Mouse (Mus musculus) E14TG2a.4 (cell line): ENCODE data around the gene Cdk5rap2.

ENCODE experiments used
- H3K27me3 ChIP-seq: 2 replicates; pipeline ENCODE4 v1.6.1; 2014; ENCODE audit warnings: low read length, control low read depth; ENCODE audit not compliant: insufficient read depth
- H3K36me3 ChIP-seq: 2 replicates; pipeline ENCODE4 v1.6.1; 2014; ENCODE audit warnings: low read length, control low read depth; ENCODE audit not compliant: insufficient read depth
- H3K4me1 ChIP-seq: replicated peaks from 2 replicates; pipeline ENCODE4 v1.6.1; 2014; ENCODE audit warnings: low read depth, low read length, control low read depth
- H3K4me3 ChIP-seq: replicated peaks from 2 replicates; pipeline ENCODE4 v1.5.1; 2014; ENCODE audit warnings: mild to moderate bottlenecking, low read length
- H3K9me3 ChIP-seq: 2 replicates; pipeline ENCODE4 v1.6.1; 2014; ENCODE audit warnings: low read length, control low read depth
- CTCF ChIP-seq: conservative IDR thresholded peaks from 2 replicates; pipeline ENCODE4 v1.5.1; 2014; ENCODE audit warnings: low read length
- NANOG ChIP-seq: IDR thresholded peaks from 2 replicates; pipeline ENCODE4 v1.6.1; 2014; ENCODE audit warnings: borderline replicate concordance, low read length, mixed read lengths
- POU5F1 ChIP-seq: IDR thresholded peaks from 2 replicates; pipeline ENCODE4 v1.6.1; 2014; ENCODE audit warnings: low read length, borderline replicate concordance

Gene Cdk5rap2

DNA sequence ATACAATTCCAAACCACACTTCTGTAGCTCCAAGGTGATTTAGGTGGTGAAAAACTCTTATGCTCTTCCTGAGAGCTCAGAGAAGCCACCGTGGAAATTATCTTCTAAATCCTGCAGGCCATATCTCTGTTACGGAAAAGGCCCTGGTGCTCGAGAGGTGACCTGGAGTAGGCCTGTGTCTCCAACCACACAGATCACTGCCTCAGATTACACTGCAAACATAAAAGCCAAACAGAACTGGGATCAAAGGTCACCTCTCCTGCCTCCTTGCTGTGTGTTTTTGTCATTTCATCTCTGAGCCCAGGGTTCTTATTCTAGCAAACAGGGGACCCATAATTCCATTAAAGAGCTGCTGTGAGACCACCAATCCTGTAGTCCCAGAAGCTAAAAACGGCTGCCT is 48.9 kb downstream of the Cdk5rap2 start:
- Histone ChIP-seq H3K4me1 (peaks cover 14% of the 10 kb centered on the region), H3K27me3 (no peaks in the 10 kb centered on the region), H3K4me3 (no peak overlapping the region), H3K36me3 (peaks cover 60% of the 10 kb centered on the region), H3K9me3 (no peaks in the 10 kb centered on the region)
- TF ChIP-seq POU5F1 (no peak), CTCF (no peak), NANOG (no peak)

DNA sequence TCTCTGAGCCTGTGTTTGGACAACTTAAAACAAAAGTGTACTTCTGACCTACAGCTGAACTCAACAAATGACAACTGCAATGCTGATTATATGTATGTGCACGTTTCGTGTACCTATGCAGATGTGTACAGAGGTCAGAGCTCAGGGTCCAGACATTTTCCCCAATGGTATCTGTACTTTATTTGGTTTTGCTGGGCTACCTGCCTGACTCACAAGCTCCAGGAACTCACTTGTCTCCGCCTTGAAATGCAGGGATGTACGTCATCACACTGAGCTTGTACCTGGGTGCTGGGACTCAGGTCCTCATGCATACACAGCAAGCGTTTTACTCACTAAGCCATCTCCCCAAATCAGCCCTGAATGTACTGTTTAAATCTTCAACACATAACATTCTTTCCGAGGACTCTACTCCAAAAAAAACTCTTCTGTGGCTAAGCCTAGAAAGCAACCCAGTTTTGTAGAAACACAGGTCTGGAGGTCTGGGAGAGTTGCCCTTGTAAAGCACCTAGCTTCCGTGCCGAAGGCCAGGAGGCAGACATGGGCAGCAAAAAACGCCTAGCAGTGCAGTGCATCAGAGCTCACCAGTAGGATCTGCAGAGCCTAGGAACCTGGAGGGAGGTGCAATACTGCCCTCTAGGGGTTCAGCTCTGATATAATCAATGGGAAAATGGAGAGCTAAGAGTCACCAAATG is 54.4 kb downstream of the Cdk5rap2 start:
- TF ChIP-seq CTCF (peak; percentile 71), POU5F1 (no peak)
- H3K9me3 ChIP-seq: no peaks in the 10 kb centered on the region
- H3K36me3 ChIP-seq: peaks cover 84% of the 10 kb centered on the region
- H3K27me3 ChIP-seq: no peaks in the 10 kb centered on the region
- no peak overlapping the region for H3K4me3 ChIP-seq
- peaks cover 14% of the 10 kb centered on the region for H3K4me1 ChIP-seq

DNA sequence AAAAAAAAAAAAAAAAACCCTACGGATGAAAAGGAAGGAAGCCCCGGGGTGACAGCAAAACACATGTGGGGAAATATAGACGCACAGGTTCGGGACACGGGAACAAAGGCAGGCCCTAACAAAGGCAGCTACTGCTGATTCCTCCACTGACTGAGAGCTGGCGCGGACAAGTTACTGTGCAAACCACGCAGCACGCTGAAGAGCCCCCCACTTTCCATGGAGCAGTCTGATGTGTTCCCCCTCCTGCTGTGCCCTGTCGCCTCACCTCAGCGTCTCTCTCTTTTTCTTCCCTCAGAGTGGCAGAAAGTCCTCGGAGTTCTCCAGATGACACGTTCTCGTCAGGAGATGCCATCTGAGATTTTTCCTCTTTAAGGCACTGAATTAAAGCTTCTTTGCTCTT is 55.8 kb downstream of the Cdk5rap2 start:
- no peaks in the 10 kb centered on the region for H3K27me3 ChIP-seq
- H3K9me3 ChIP-seq: no peaks in the 10 kb centered on the region
- peaks cover 80% of the 10 kb centered on the region for H3K36me3 ChIP-seq
- H3K4me3 ChIP-seq: no peak overlapping the region
- TF ChIP-seq CTCF (no peak), POU5F1 (no peak), NANOG (no peak)
- peaks cover 14% of the 10 kb centered on the region for H3K4me1 ChIP-seq

DNA sequence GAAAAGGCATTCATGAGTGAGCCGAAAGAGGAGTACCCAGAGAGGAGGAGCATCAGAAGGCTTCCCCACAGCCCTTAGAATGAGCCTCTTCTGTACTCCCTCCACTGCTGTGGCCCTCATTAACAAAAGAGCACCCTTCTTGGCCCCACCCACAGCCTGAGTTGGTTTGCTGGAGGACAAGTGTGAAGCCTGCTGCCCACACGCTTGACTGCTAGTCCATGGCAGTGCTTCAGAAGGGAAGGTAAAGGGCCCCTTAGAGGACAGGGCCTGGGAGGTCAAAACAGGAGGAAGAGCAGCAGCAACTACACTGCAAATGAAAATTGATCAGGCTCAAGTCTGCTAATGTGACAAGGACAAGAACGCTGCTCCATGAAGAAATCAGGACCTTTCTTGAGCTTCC is 56.6 kb downstream of the Cdk5rap2 start:
- H3K4me3 ChIP-seq: no peak overlapping the region
- H3K27me3 ChIP-seq: no peaks in the 10 kb centered on the region
- TF ChIP-seq CTCF (no peak), NANOG (no peak), POU5F1 (no peak)
- H3K9me3 ChIP-seq: no peaks in the 10 kb centered on the region
- H3K36me3 ChIP-seq: peaks cover 80% of the 10 kb centered on the region
- H3K4me1 ChIP-seq: peaks cover 14% of the 10 kb centered on the region

DNA sequence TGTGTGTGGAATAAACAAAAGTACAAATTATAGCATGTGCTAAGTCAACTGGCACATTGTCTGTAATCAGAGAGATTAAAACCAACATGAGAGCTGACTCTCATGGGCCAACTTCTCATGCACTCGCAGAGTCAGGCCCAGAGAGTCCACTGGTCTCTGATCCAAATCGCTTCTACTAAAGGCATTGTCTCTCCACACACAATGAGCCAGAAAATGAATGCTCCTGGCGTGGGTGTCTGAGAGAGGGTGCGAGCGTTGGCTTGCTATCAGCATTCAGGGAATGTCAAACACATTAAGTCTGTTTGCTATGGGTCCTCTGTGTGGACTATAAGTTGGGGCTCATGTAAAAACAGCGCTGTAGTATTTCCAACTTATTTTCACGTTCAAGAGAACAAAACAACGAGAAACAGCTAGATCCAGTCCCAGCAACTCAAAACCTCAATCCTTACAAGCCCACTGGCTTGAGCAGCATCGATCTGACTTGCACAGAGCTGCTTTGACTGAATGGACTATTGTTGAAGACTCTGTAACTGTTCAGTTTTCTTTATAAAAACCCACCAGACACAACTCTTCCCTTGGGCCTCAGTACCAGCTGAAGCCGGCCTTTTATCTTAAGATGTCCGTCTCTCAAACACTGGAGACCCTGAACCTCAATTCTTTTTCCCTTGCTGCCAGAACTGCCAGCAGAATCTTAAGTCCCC is 74.6 kb downstream of the Cdk5rap2 start:
- Histone ChIP-seq H3K27me3 (no peaks in the 10 kb centered on the region), H3K4me3 (no peak overlapping the region), H3K36me3 (peaks cover 45% of the 10 kb centered on the region), H3K4me1 (peaks cover 51% of the 10 kb centered on the region), H3K9me3 (no peaks in the 10 kb centered on the region)
- TF ChIP-seq NANOG: no peak
- no peak for TF ChIP-seq POU5F1
- no peak for TF ChIP-seq CTCF

DNA sequence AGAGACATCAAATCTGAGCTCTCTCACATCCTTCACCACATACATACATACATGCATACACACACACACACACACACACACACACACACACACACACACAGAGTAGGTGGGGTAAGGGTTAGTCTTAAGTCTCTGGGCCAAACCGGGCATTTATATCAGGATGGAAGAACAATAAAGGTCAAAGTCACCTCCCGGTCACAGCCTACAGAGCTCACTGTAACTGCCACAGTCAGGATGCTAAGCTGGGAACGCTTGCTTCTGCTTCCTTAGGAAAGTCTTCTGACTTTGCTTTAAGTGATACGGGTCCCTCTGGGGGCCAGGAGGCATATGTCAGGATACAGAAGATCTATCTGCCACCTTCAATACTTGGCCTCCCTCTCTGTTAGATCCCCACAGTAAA is 75.2 kb downstream of the Cdk5rap2 start:
- Histone ChIP-seq H3K27me3 (no peaks in the 10 kb centered on the region), H3K9me3 (no peaks in the 10 kb centered on the region), H3K4me1 (peaks cover 51% of the 10 kb centered on the region), H3K4me3 (no peak overlapping the region), H3K36me3 (peaks cover 45% of the 10 kb centered on the region)
- TF ChIP-seq NANOG (no peak), CTCF (no peak), POU5F1 (no peak)

DNA sequence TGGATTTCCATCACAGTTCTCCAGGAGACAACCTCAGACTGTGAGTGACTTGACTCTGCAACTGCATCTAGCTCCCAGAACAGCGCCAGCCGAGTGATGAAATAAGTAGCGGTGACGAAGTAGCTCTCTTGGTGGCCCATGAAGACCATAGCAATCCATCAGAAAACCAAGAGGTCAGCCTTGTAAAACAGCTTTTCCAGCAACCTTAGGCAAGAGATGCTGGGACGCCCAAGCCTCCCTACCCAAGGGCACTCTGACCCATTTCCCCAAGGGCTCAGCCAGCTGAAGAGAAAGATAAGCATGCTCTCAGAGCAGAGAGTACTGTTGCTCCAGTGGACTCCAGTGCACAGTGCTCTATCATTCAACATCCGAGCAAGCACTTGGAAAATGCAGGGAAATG is 77.3 kb downstream of the Cdk5rap2 start:
- no peaks in the 10 kb centered on the region for H3K9me3 ChIP-seq
- TF ChIP-seq NANOG: no peak
- TF ChIP-seq CTCF: no peak
- no peak for TF ChIP-seq POU5F1
- peaks cover 41% of the 10 kb centered on the region for H3K36me3 ChIP-seq
- peak overlapping the region; percentile 26; the same call in 1 of the 2 replicates for H3K4me3 ChIP-seq
- peaks cover 58% of the 10 kb centered on the region for H3K4me1 ChIP-seq
- H3K27me3 ChIP-seq: no peaks in the 10 kb centered on the region

DNA sequence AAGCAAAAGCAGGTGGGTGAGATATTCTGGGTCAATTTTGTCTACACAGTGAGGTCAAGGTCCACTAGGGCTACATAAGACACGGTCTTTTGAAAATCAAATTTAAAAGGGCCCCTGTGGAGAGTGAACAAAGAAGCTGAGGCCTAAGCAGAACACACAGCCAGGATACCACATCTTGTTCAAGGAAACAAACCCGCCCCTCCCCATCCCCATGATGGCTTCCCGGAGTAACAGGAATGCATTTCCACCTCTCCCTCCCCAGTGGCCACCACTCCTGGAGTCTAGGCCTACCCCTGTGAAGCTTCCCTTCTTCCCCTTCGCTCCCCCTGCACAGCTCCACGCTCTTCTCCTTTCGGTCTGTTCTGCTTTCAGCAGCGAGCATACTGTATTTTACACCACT is 77.7 kb downstream of the Cdk5rap2 start:
- H3K9me3 ChIP-seq: no peaks in the 10 kb centered on the region
- peak overlapping the region; percentile 26; the same call in 1 of the 2 replicates for H3K4me3 ChIP-seq
- TF ChIP-seq POU5F1 (no peak), NANOG (peak; percentile 36; the same call in 1 of the 2 replicates)
- H3K36me3 ChIP-seq: peaks cover 41% of the 10 kb centered on the region
- H3K27me3 ChIP-seq: no peaks in the 10 kb centered on the region
- peaks cover 58% of the 10 kb centered on the region for H3K4me1 ChIP-seq
